Mouse (Mus musculus): ENCODE measurements at regions not wholly inside any gene's neighbourhood (a gene's known extent, or its start where the extent isn't known, plus 50 kb on each side); places are given as distances from the start of the nearest gene placed in this dataset.

DNA sequence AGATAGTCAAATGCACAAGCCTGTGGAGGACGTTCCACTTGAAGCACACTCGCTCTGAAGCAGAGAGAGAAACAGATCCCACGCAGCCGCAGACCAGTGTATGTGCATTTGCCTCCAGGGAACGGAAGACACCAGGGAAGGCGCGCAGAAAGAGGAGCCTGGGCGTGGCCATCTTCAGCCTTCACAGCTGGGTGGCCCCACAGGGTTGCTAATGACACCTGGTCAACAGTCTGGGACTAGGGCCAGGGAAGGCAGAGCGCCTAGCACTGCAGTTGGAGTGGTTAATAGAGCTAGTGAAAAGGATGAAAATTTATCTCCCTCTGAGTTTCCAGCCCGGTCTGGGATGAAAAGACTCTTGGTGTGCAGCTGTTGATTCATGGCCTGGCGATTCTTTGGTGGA lies 67.9 kb upstream of the Fam19a5 start:
- TF ChIP-seq GATA1 (IDR thresholded peaks at IDR 0.05; ENCODE audit: borderline replicate concordance, low read length), result no peak
- no peak for TF ChIP-seq FLI1 (IDR thresholded peaks at IDR 0.05; ENCODE audit: low read length)
